Mouse (Mus musculus): ENCODE data around the gene Brsk2. TPM values are rescaled to one million over a fixed set of nuclear protein-coding genes. Genes with fewer than 3 reads are reported as not detected.
"Not testable (repeated sequence)": the region's sequence is repeated elsewhere in the genome, so short reads cannot be mapped to it uniquely, and the experiment has no call there.

Brsk2 gene
- 0.12 and 0.25 TPM in 2 replicates for total RNA-seq (2017)

DNA sequence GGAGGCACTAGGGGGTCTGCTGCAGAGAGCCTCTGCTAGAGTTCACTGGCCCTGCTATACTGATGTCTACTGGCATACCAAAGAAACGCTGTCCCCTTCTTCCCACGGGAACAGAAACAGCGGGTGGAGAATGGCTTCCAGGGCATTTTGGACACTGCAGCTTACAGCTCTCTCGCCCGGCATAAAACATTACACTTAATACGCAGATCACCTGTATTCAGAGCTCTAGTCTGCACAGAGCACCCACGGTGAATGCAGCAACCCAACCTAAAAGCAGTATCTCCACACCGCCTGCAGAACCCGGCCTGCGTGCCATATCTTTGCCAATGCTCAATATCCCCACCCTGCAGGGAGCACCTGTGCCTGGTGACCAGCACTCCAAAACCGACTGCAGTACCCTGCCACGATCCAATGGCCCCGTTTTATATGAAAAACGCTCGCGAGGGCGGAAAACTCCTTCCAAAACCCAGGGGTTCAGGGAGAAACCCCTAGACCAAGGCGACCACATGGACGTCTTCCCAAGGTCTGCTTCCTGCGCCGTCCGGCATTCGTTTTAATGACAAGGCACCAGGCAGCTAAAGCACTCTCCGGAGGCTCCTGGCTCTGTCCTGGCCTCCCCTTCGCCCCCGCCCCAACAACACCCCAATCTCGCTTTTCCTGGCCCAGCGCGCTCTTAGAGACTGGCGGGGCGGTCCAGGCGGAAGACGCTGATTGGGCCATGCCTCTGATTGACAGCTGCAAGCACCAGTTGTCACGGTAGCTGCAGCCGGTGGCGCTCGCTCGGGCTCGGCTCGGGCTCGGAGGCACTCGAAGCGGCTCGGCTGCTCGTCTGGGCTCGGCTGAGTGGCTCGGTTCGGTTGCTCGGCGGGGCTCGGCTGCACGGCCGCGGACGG, at the start of gene Brsk2:
Gene Brsk2, plus strand, starts transcription at position 846 of the 893 bp plus-strand sequence.
- ATAC-seq (ENCODE audit: extremely low read depth, insufficient number of reproducible peaks, low FRiP score, poor library complexity, severe bottlenecking), result peak; percentile 32; the same call in 1 of the 2 replicates

DNA sequence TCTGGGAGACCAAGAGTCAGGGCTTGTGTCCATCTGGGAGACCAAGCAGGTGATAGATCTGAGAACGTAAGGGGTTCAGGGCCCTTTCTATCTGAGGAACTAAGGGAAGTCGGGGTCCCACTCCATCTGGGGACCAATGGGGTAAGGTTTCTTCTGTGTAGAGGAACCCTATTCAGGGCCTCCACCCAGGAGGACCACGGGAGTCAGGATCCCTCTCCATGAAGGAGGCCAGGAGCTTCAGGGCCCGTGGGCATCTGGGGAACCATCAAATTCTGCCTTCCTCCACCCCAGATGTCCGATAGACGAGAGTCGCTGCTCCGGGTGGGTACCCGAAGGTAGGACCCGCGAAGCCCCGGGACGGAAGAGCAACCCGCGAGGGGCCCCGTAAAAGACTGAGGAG, 47.7 kb upstream of the Brsk2 start:
- ATAC-seq (ENCODE audit: extremely low read depth, insufficient number of reproducible peaks, low FRiP score, poor library complexity, severe bottlenecking), result no peak

DNA sequence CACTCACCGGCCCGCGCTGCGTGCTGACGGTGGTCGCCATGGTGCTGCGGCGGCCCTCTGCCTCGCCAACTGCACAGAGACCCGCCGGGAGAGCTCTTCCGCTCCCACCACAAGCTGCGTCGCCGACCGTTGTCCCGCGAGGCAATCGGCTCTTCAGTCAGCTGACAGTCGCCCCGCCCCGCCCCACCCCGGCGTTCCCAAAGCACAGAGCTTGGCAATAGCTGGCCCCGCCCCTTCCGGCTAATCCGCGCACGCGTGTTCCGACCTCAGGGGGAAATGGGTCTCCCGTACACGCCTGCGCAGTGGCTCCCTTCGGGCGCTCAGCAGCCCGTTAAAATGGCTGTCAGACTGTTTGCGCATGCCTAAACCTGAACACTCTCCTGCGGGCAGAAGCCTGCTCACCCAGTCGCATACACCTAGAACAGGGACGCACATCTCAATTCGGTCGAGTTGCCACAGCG, 47.3 kb upstream of the Brsk2 start:
- ATAC-seq (ENCODE audit: extremely low read depth, insufficient number of reproducible peaks, low FRiP score, poor library complexity, severe bottlenecking), result peak; percentile 95

DNA sequence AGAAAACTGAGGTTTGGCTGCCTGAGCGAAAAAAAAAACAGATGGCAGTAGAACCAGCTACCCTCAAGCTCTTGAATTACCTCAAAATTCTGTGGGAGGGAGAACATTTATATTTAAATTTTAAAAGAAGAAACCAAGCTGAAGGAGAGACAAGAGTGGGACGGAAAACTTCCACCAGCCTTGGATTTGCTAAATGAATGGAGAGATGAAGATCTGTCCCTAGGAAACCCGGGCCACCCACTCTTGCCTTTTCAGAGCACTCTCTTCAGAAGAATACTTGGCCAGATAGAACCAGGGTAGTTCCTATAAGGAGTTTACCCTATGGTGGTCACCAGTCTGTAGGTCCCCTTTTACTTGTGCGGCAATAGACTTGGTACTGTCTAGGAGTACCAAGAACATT, 46.8 kb upstream of the Brsk2 start:
- ATAC-seq (ENCODE audit: extremely low read depth, insufficient number of reproducible peaks, low FRiP score, poor library complexity, severe bottlenecking), result no peak

DNA sequence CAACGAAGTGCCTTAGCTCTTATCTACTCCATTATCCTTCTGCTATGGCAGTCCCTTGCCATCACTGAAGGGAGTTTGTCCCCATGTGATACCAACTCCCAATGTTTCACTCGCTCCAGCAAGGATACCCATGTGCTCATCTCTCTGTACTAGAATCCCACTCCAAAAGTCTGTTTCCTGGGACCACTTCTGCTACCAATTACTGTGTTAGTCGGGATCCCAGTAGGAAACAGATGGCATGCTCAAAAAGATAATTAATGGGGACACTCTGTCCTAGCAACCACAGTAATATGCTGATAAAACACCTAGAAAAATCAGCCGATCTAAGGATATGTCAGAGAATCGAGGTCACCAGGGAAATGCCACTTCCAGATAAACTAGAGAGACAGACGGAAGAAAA, 41.0 kb upstream of the Brsk2 start:
- no peak for ATAC-seq (ENCODE audit: extremely low read depth, insufficient number of reproducible peaks, low FRiP score, poor library complexity, severe bottlenecking)

DNA sequence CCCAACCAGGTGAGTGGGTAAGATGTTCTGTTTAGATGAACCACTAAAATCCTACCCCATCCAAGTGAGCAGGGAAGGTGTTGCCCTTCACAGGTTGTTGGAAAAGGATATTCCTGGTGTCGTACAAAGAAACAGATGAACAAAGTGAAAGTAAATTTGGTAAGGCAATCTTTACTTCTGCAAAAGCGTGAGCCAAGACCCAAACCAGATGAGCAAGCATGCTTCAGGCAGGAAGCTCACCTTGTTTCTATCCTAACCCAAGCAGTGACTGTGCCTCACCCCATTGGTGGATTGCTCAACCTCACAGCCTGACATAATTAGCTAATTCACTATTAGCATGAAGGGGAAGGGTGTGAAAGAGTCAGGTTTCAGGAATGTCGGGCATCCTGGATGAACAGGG, 38.2 kb upstream of the Brsk2 start:
- ATAC-seq (ENCODE audit: extremely low read depth, insufficient number of reproducible peaks, low FRiP score, poor library complexity, severe bottlenecking), result peak; percentile 58; the same call in 1 of the 2 replicates

DNA sequence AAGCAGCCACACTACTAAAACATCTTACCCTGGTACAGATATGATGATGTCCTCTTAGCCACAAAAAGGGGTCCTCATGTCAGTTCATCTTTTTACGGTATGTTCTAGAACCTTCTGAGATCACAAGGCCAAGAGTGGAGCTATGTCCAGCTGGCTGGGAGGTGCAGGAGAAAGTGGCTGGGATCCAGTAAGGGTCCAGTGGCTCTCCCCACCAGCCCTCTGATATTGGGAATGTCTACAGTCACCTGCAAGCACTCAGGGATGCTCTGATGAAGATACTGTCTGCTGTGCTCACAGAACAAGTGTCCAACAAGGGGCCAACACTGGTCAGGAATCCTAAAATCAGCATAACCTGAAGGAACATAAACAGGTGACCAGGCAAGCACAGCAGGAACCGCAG, 31.1 kb upstream of the Brsk2 start, which contains the start of gene Tollip:
Gene Tollip, minus strand, starts transcription at position 101 of the 400 bp plus-strand sequence.
- ATAC-seq (ENCODE audit: extremely low read depth, insufficient number of reproducible peaks, low FRiP score, poor library complexity, severe bottlenecking), result no peak

DNA sequence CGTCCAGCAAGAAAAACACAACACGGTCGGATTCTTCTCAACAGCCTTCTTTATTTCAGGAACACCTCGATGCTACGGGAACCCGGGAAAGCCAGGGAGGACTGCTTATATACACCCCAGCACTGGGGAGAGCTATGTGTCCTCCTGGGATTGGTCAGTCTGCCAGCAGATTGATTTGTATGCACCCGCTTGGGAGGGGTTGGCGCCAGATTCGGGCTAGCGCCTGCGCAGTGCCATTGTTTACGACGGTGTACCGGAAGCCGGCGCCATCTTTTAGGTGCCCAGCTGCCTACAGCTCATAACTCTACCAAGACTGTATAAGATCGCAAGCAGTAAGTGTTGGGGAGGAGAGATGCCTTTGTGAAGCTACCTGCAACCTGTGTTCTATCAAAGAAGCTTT, 25.4 kb upstream of the Brsk2 start:
- not testable (repeated sequence) for ATAC-seq (ENCODE audit: extremely low read depth, insufficient number of reproducible peaks, low FRiP score, poor library complexity, severe bottlenecking)

DNA sequence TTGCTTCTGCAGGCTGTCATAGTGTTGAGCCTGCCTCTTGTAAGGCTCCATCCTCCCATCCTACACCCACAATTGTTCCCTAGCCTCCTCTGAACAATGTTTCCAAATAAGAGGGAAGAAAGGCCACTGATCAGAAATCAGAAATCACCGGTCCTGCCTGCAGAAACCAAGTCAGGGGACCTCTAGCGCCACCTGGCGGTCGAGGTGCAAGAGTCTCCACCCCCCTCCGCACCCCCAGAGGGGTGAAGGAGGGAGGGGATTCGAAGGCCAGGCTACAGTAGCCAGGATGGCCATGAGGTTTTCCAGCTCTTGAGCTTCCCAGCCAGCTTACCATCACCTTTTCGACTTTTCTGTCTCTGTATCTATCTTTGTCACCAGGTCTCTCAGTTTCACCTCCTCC, 24.6 kb upstream of the Brsk2 start:
- peak; percentile 58; the same call in 1 of the 2 replicates for ATAC-seq (ENCODE audit: extremely low read depth, insufficient number of reproducible peaks, low FRiP score, poor library complexity, severe bottlenecking)

DNA sequence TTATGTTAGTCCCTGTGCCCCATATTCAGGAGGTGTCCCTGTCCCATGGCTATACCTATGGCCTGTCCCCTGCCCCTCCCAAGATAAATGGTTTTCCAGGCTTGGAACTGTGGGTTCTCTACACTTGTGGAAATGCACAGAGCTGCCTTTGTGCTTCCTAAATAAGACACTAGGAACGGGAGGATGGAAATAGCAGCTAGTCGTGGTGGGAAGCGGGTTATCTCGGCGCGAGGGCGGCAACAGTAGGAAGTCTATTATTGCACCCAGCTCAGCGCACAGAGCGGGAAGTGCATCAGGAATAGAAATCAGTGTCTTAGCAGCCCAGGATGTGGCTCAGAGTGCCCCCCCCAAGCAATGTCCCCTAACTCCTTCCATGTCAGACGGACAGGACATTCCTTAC, 20.9 kb upstream of the Brsk2 start:
- no peak for ATAC-seq (ENCODE audit: extremely low read depth, insufficient number of reproducible peaks, low FRiP score, poor library complexity, severe bottlenecking)

DNA sequence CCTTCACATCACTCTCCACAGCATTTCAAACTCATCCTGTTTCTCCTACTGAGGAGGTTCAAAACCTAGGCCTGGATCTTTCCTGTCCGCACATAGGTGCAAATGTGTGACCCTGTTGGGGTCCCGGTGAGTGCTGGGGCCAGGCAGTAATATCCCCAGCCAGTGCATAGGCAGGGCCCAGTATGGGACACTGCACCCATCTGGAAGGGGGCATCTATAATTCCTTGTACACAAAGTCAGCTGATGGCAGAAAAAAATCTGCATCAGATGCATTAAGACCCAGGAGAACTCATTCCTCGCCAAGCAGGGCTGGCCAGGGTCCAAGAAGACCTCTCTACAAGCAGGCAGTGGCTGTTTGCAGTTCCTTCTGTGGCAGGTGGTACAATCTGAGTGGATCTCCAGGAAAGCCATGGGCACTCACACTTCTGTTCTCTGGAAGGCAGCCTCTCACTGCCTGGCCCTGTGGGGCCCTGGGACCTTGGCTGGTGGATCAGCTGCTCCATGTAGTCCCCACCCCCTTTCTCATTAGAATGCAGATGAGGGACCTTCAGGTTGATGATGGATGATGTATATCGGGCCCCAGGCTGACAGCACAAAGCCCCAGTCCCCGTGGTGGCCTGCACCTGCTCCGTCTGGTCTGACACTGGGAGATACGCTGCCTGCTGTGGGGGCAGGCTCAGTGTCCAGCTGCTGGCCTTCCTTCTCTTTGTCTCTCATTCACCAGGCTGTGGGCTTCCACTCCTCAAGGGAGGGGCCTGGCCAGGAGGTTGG, 15.2 kb upstream of the Brsk2 start:
- ATAC-seq (ENCODE audit: extremely low read depth, insufficient number of reproducible peaks, low FRiP score, poor library complexity, severe bottlenecking), result no peak

DNA sequence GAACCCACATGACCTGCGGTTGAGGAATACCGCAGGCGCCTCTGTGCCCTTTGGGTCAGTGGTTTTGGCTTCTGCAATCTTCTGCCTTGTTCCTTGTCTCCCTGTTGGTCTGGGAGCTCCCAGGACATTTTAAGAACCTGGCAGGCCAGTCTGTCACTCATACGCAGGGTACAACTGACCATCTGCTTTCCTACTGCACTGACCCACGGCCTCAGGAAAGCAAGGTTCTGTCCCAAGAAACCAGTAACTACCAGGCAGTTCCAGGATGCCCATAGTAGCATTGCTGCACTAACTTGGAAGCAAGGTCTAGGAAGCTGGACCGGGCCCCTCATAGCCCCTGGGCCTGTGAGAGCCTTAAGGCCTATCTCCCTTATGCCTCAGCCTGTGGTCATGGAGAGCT, 14.6 kb upstream of the Brsk2 start:
- no peak for ATAC-seq (ENCODE audit: extremely low read depth, insufficient number of reproducible peaks, low FRiP score, poor library complexity, severe bottlenecking)

DNA sequence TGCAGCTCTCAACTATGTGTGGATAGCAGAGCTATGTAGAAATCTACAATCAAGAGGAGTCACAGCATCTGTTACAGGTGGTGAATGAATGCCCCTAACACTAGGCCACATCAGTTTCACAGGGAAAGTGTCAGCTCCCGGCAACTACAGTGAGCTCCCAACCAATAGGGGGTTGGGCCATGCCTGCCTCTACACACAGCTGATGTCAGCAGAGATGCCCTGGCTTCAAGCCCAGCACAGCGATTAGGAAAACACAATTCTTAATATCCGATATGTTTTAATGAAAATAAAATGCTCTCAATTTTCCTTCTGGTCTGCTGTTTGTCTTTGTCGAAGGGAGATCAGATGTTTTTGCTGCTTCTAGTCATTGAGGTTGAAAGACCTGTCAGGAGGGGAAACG, 6.1 kb upstream of the Brsk2 start:
- ATAC-seq (ENCODE audit: extremely low read depth, insufficient number of reproducible peaks, low FRiP score, poor library complexity, severe bottlenecking), result no peak

DNA sequence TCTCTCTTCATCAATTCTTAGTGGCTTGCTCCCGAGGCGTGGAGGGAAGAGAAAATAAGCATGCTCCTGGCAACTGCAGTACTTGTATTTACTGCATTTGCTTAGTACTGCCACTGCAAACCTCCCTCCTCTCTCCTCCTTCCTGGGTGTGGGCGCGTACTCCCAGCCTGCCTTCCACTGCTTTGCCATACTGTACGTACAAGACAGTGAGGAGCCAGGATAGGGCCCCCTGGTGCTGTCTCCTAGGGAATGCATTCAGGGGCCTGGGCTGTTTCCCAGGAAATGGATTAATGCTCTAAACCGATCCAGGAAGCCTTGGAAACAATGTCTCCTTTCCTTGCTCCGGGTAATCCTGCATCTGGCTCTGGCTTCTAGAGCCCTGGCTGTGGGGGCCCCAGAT, 3.6 kb upstream of the Brsk2 start:
- no peak for ATAC-seq (ENCODE audit: extremely low read depth, insufficient number of reproducible peaks, low FRiP score, poor library complexity, severe bottlenecking)

DNA sequence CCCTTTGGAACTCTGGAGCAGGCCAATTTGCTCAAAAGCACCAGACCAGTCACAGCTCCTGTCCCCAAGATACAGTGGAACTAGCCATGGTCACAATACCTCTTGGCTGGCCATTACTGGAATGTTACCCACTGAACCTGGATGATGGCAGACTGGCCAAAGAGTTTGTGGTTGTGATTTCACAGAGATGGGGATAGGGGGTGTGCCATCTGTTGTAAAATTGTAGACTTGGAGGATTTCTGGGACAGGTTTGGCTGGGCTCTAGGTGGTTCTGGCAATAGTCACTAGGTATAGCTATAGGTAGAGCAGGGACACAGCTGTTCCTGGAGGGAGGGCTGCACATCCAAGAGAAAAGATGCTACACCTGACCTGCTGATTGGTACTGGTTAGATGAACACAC, 2.0 kb upstream of the Brsk2 start:
- ATAC-seq (ENCODE audit: extremely low read depth, insufficient number of reproducible peaks, low FRiP score, poor library complexity, severe bottlenecking), result no peak

DNA sequence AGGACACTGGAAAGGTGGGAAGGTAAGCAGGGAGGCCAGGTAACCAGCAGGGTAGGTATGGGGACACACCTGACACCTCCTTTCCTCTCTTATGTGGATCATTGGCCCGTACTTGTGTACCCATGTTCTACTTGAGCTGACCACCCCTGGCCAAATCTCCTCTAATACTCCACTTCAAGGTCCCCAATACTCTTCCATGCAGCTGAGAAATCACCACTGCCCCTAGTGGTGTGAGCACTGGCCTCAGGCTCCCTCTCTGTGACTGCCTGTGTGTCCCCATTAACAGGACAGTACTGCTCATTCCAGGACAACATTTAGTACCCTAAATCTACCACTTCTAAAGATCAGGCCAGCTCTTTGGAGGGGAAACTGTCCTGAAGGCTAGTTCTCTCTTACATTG, 1.5 kb upstream of the Brsk2 start:
- ATAC-seq (ENCODE audit: extremely low read depth, insufficient number of reproducible peaks, low FRiP score, poor library complexity, severe bottlenecking), result no peak

DNA sequence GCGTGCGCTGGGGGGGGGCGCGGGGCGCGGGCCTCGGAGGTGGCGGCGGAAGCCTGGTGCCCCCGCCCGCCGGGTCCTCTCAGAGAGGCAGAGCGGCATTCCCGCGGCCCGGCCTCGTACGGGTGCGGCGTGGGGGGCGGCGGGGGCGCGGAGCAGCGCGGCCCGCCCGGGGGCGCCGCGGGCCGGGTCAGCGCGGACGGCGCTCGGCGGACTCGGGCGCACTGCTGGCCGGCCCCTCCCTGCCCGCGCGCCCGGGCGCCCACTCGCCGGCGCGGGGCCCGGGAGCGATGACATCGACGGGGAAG, 200 bp downstream of the Brsk2 start:
- no peak for ATAC-seq (ENCODE audit: extremely low read depth, insufficient number of reproducible peaks, low FRiP score, poor library complexity, severe bottlenecking)

DNA sequence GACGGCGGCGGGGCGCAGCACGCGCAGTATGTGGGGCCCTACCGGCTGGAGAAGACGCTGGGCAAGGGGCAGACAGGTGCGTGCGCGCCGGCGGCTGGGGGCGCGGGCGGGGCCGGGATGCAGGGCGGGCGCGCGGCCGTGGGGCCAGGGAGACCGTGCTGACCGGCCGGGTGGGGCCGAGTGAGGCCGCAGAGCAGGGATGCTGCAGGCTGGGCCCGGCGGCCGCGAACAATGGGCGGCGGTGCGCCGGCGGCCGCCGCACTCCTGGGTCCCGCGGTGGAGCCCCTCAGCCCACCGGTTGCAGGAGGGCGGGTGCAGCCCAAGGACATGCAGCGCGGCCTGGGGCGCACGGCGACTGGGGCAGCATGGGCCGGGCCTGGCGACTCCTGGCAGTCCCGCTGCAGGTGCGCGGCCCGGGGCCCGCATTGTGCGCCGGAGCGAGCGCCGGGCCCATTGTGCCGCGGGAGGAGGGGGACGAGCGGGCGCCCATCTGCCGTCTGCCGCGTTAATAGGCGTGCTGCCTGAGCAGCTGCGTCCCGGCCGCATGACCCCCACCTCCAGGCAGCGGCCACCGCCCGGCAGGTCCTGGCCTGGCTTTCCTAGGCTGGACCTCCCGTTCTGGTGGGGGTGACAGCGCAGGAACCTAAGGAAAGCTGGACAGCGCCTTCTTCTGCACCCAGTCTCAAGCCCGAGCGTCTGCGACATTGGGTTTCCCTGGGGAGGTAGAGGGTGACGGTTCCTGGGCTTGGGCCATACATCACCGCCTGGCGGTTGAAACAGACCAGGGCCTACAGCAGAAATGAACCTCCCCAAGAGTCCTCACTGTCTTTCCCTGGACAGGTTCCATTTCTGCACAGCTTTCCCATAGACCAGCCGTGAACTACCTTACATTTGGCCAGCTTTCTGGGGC, 808 bp downstream of the Brsk2 start:
- ATAC-seq (ENCODE audit: extremely low read depth, insufficient number of reproducible peaks, low FRiP score, poor library complexity, severe bottlenecking), result no peak

DNA sequence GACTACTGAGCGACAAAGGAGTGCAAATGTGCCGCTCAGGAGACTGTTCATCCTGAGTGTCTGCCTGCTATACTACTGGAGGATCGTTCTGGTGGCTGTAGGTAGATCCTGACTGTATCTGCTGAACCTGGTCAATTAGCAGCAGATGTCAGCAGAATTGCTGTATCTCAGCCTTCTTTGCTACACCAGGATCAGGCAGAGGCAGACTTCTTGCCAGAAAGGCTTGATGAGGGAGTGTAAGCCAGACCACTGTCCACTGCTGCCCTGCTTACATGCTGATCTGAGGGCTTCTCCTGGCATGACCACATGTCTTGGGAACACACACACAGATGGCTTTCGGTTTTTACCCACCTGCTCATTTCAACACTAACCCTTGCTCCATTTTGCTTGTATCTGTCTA, 2.3 kb downstream of the Brsk2 start:
- ATAC-seq (ENCODE audit: extremely low read depth, insufficient number of reproducible peaks, low FRiP score, poor library complexity, severe bottlenecking), result no peak

Data from neutrophil, adult 5-6 weeks (primary cell).